Mouse (Mus musculus) kidney, embryonic 14.5 days (tissue): ENCODE data around the gene Fkbp7. TPM values are rescaled to one million over a fixed set of nuclear protein-coding genes. Genes with fewer than 3 reads are reported as not detected.
A peak's percentile ranks its signal among the peaks of the same experiment; 100 is the strongest.

Experiments used
- ATAC-seq: fragments of 200-750 bp; cut with Nextera tagmentation; 2 replicates; pipeline ENCODE4 v1.8.0; 2017; ENCODE audit warnings: moderate number of reproducible peaks, mild to moderate bottlenecking, moderate TSS enrichment, moderate library complexity; ENCODE audit not compliant: low FRiP score, low TSS enrichment
- H3K27ac ChIP-seq: fragments of 300-500 bp; sonication (generic); 2 replicates; pipeline ENCODE4 v1.5.1; 2014; ENCODE audit warnings: low read depth, mild to moderate bottlenecking, low read length, moderate library complexity, mixed read lengths
- H3K27me3 ChIP-seq: fragments of 300-500 bp; sonication (generic); 2 replicates; pipeline ENCODE4 v1.6.1; 2014; ENCODE audit warnings: mild to moderate bottlenecking, low read length; ENCODE audit not compliant: control insufficient read depth, insufficient read depth
- H3K36me3 ChIP-seq: fragments of 300-500 bp; sonication (generic); 2 replicates; pipeline ENCODE4 v1.6.1; 2014; ENCODE audit warnings: low read length, mixed read lengths; ENCODE audit not compliant: control insufficient read depth, insufficient read depth
- H3K4me1 ChIP-seq: fragments of 300-500 bp; sonication (generic); 2 replicates; pipeline ENCODE4 v1.6.1; 2014; ENCODE audit warnings: low read length, mixed read lengths; ENCODE audit not compliant: control insufficient read depth, insufficient read depth
- H3K4me2 ChIP-seq: fragments of 300-500 bp; sonication (generic); replicated peaks from 2 replicates; pipeline ENCODE4 v1.6.1; 2014; ENCODE audit warnings: low read depth, mild to moderate bottlenecking, low read length
- H3K4me3 ChIP-seq: fragments of 300-500 bp; sonication (generic); 2 replicates; pipeline ENCODE4 v1.5.1; 2014; ENCODE audit warnings: mild to moderate bottlenecking, low read length
- H3K9ac ChIP-seq: fragments of 300-500 bp; sonication (generic); 2 replicates; pipeline ENCODE4 v1.6.1; 2014; ENCODE audit warnings: low read depth, mild to moderate bottlenecking, low read length, moderate library complexity
- H3K9me3 ChIP-seq: fragments of 300-500 bp; sonication (generic); 2 replicates; pipeline ENCODE4 v1.6.1; 2016; ENCODE audit warnings: low read length; ENCODE audit not compliant: control insufficient read depth
- WGBS: fragments of 180-500 bp; shearing (Covaris S2); extraction: QIAGEN DNeasy Blood & Tissue Kit; methylation state at CpG from one replicate; pipeline ENCODE4 v1.1.7; 2014; 5-methylcytosine and 5-hydroxymethylcytosine counted together
- polyA plus RNA-seq: library from polyadenylated mRNA; unstranded; fragments of >200 nt; fragmentation: Nextera tagmentation; extraction: Ambion mirVana; gene quantifications from 2 replicates; pipeline ENCODE4 v1.2.1, GENCODE M21; 2014

Gene Fkbp7
- polyA plus RNA-seq, 1 experiment from 2014 or later, result 57.5 TPM

DNA sequence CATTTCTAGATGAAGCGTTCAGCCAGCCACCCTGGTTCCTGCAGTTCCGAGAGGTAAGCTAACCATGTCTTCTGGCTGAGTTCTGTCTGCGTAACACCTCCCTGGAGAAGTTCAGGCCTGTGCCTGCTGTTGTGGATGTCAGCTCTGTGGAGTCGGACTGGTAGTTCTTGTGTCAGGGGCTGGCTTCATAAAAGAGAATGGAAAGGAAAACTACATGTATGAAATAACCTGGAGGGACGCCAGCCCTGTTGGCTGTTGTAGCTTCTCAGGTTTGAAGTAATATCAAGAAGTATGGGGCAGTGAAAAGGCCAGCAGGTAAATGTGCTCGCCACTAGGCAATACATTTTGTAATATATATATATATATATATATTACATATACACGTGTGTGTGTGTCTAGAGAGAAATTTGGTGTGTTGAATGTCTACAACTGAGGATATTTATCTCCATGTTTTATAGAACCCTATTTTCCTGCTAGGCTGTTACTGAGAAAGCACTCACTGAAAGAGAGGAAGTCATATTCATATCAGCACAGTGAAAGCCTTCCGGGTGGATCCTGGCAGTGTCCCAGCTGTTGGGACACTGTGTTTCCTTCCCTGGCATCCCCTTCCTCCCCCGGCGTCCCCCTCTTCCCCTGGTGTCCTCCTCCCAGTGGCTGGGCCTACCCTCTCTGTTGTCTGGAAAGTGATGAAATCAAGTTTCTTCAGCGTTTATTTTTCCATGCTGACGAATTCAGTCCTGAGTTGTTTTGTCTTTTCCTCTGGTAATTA lies 17.7 kb upstream of the Fkbp7 start:
- H3K4me3 ChIP-seq, result no peak overlapping the region
- 84% methylated on average over 12 of the region's 12 CpGs for WGBS
- no peak for ATAC-seq

GRCm38 (mm10) chr2:76688162-76688561 lies 15.2 kb upstream of the Fkbp7 start:
- Histone ChIP-seq H3K9me3 (no peaks in the 10 kb centered on the region; the same call in 1 of the 2 replicates), H3K27me3 (no peaks in the 10 kb centered on the region), H3K27ac (no peak overlapping the region), H3K4me3 (no peak overlapping the region), H3K36me3 (peaks cover 78% of the 10 kb centered on the region), H3K4me2 (no peak overlapping the region), H3K4me1 (no peaks in the 10 kb centered on the region), H3K9ac (no peak overlapping the region)
- no peak for ATAC-seq
- WGBS, result 43% methylated on average over 7 of the region's 7 CpGs

More for the DNA sequence above, 17.7 kb upstream of the Fkbp7 start:
- no peak overlapping the region for H3K4me2 ChIP-seq
- no peaks in the 10 kb centered on the region; the same call in 1 of the 2 replicates for H3K9me3 ChIP-seq
- no peak overlapping the region for H3K9ac ChIP-seq
- no peak overlapping the region for H3K27ac ChIP-seq
- H3K36me3 ChIP-seq, result peaks cover 79% of the 10 kb centered on the region
- no peaks in the 10 kb centered on the region for H3K4me1 ChIP-seq
- no peaks in the 10 kb centered on the region for H3K27me3 ChIP-seq

DNA sequence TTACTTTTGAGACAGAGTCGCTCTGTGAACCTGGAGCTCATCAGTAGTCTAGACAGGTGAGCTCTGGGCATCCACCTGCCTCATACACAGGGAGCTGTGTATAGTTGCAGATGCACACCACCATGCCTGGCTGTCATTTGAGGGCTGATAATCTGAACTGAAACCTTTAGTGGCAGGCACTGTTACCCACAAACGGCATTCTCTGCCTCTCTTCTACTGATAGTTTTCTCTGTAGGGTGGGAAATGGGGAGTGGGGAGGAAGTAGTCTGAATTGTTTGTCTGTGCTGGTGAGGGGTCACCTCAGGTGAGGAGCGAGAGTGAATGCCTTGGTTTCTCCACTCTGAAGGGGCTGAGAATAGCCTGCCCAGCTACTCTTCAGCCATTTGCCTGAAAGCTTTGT lies 14.7 kb upstream of the Fkbp7 start:
- 68% methylated on average over 3 of the region's 3 CpGs for WGBS
- H3K36me3 ChIP-seq, result peaks cover 78% of the 10 kb centered on the region

DNA sequence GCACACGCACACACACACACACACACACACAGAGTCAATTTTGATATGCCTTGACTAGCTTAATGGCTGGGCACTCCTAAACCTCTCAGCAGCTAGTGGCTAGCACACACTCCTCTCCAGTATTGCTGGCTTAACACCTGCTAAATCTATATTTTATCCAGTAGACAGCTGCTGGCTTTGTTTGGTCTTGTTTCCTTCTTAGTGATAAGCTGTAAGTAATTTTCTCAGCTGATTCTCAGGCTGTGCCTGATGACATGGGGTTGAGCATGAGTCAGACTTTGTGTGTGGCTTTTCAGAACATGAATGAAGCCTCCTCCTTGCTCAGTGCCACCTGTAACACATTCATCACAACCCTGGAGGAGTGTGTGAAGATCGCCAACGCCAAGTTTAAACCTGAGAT lies 14.1 kb upstream of the Fkbp7 start:
- Histone ChIP-seq H3K27me3 (no peaks in the 10 kb centered on the region), H3K4me1 (no peaks in the 10 kb centered on the region), H3K36me3 (peaks cover 79% of the 10 kb centered on the region), H3K4me3 (no peak overlapping the region), H3K4me2 (no peak overlapping the region), H3K9ac (no peak overlapping the region), H3K27ac (no peak overlapping the region), H3K9me3 (no peaks in the 10 kb centered on the region; the same call in 1 of the 2 replicates)
- WGBS, result 90% methylated on average over 3 of the region's 3 CpGs
- no peak for ATAC-seq

More for the DNA sequence above, 14.7 kb upstream of the Fkbp7 start:
- H3K27ac ChIP-seq, result no peak overlapping the region
- no peaks in the 10 kb centered on the region for H3K4me1 ChIP-seq
- H3K27me3 ChIP-seq, result no peaks in the 10 kb centered on the region
- H3K9me3 ChIP-seq, result no peaks in the 10 kb centered on the region; the same call in 1 of the 2 replicates
- no peak overlapping the region for H3K9ac ChIP-seq
- no peak for ATAC-seq
- H3K4me3 ChIP-seq, result no peak overlapping the region
- no peak overlapping the region for H3K4me2 ChIP-seq

- H3K4me3 ChIP-seq, result no peak overlapping the region
- WGBS, result 85% methylated on average over 8 of the region's 8 CpGs
- H3K27me3 ChIP-seq, result no peaks in the 10 kb centered on the region
- H3K9ac ChIP-seq, result no peak overlapping the region
- H3K9me3 ChIP-seq, result no peaks in the 10 kb centered on the region
- H3K27ac ChIP-seq, result no peak overlapping the region
- H3K36me3 ChIP-seq, result peaks cover 62% of the 10 kb centered on the region
- no peak for ATAC-seq
- no peak overlapping the region for H3K4me2 ChIP-seq
- 0 out of 2 replicates have a peak, but pooled peaks cover 2% of the 10 kb centered on the region for H3K4me1 ChIP-seq
These were observed 9.4 kb upstream of the Fkbp7 start for GRCm38 (mm10) chr2:76682301-76682700.

DNA sequence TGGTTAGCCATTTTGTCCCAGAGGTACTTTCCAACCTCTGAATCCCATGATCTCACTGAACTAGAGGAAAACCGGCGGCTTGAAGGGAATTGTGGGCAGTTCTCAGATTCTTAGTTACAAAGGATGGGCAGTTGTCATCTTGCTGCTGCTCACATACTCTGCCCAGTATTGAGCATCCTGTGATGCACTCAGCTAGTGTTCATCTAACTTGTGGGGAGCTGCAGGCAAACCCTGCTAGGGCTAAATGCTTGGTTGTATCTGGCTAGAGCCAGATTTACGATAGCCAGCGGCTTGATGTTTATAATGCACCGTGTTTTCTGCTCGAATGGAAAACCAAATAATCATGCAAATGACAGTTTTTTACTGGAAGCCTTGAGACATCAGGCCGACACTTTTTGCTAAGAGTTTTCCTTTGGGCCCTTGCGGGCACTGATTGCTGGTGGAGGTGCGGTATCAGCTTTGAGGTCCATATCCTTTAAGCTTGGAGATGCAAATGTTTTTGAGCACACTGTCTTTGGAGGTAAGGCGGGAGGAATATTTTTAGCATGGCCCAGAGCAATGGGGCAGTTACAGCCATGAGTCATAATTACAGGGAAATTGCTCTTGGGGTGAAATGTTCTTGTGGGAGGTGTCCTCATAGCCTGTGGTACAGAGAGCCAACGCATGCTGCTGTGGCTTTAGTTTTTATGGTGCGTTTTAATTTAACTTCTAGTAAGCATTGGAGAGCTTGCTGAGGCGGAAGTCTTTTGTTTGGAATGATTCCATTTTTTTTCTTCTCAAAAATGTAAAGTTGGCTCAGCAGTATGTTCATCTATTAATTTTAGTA lies 3.7 kb upstream of the Fkbp7 start:
- Histone ChIP-seq H3K9me3 (no peaks in the 10 kb centered on the region), H3K36me3 (peaks cover 12% of the 10 kb centered on the region; the same call in 1 of the 2 replicates), H3K27me3 (no peaks in the 10 kb centered on the region), H3K4me3 (peak overlapping the region; percentile 88), H3K9ac (peak overlapping the region; percentile 91; the same call in 1 of the 2 replicates), H3K4me2 (peak overlapping the region; percentile 67), H3K27ac (no peak overlapping the region; the same call in 1 of the 2 replicates), H3K4me1 (peaks cover 14% of the 10 kb centered on the region; the same call in 1 of the 2 replicates)
- no peak for ATAC-seq
- WGBS, result 40% methylated on average over 13 of the region's 13 CpGs

- peak overlapping the region; percentile 88 for H3K4me3 ChIP-seq
- H3K4me1 ChIP-seq, result peaks cover 21% of the 10 kb centered on the region; the same call in 1 of the 2 replicates
- peaks cover 12% of the 10 kb centered on the region; the same call in 1 of the 2 replicates for H3K36me3 ChIP-seq
- no peak for ATAC-seq
- WGBS, result 8% methylated on average over 4 of the region's 4 CpGs
- peak overlapping the region; percentile 67 for H3K4me2 ChIP-seq
- peak overlapping the region; percentile 91 for H3K9ac ChIP-seq
- peak overlapping the region; percentile 37; the same call in 1 of the 2 replicates for H3K27ac ChIP-seq
- H3K9me3 ChIP-seq, result no peaks in the 10 kb centered on the region
- H3K27me3 ChIP-seq, result no peaks in the 10 kb centered on the region
These were observed 3.0 kb upstream of the Fkbp7 start for GRCm38 (mm10) chr2:76675949-76676348.

DNA sequence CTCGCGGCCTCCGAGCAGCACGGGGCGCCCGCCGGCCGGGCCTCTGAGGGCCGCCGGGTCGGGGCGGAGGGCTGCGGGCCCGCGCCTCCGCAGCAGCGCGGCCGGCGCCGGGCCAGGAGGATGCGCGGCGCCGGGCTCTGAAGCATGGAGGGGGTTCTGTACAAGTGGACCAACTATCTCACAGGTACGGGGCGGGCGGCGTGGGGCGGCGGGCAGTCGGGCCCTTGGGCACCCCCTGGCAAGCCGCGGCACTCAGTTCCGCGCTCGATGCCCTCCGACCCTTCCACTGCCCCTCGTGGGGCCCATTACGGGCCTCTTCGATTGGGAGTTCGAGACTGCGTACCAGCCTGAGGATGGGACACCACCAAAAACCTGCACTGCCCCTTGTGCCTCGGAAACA lies 2.5 kb upstream of the Fkbp7 start:
- Histone ChIP-seq H3K27ac (peak overlapping the region; percentile 85; the same call in 1 of the 2 replicates), H3K27me3 (no peaks in the 10 kb centered on the region), H3K36me3 (peaks cover 10% of the 10 kb centered on the region; the same call in 1 of the 2 replicates), H3K4me3 (peak overlapping the region; percentile 88), H3K4me2 (peak overlapping the region; percentile 67), H3K9ac (peak overlapping the region; percentile 91), H3K4me1 (peaks cover 21% of the 10 kb centered on the region; the same call in 1 of the 2 replicates), H3K9me3 (no peaks in the 10 kb centered on the region)
- WGBS, result 0% methylated on average over 32 of the region's 44 CpGs
- ATAC-seq, result peak; percentile 65
